Mouse (Mus musculus) adrenal gland, postnatal 36 days (tissue): ENCODE results near the gene Olfr609. TPM values are rescaled to one million over a fixed set of nuclear protein-coding genes. Genes with fewer than 3 reads are reported as not detected.
"Not testable (repeated sequence)": the region's sequence is repeated elsewhere in the genome, so short reads cannot be mapped to it uniquely, and the experiment has no call there.

Experiments
- DNase-seq, 2 experiments: peaks; one replicate each; pipeline ENCODE4 v3.0.0; 2021; ENCODE audit warnings: mixed read lengths in 1 of 2
- long read RNA-seq, 2 experiments: library from polyadenylated mRNA; stranded (forward); transcript quantifications; one replicate each; pipeline ENCODE4 v2.0.0; 2021; ENCODE audit warnings: borderline sequencing depth in 2 of 2
- total RNA-seq, 2 experiments: library from RNA; stranded (reverse); gene quantifications; 2 replicates each; pipeline ENCODE4 v1.2.3; 2021

Olfr609 gene
- total RNA-seq, result not detected
- long read RNA-seq, experiment 1, result 0 reads
- long read RNA-seq, experiment 2, result 0 reads

DNA sequence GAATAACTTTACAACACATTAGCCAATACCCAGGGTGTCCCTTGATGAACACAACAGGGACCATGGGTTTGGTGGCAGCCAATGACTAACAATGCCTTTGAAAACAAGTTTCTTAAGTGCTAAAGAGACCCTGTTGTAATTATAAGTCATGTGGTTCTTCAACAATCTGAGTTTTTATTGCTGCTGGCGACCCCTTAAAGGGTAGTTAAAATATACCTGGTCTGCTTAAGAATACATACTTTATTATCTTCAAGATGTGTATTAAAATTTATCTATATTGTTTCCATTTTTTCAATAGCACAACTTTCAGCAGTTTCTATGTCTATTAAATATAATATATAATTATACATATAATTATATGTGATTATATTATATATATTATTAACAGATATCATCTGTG is at the start of gene Olfr609:
Olfr609 (minus strand) TSS at position 101 of the 400 bp plus-strand sequence.
- DNase-seq, result no peak

DNA sequence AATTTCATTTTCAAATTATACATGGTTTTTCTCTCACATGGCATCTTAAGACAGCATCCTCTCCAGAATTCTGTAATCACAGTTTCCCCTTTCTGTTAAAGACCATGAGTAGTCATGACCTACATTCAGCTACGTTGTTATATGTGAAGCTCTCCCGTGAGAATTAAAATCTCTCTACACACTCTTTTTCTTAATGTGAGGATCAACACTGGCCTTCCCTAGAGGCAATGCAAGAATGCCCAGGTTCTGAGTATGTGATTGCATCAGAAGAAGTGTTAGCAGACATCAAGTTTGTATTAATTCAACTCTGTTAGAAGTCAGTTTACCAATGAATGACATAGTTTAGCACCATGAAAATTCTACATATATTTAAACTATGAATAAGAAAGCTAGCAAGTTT is 44.8 kb upstream of the Olfr609 start, which contains the start of gene Olfr612:
Olfr612 (minus strand) TSS at position 101 of the 400 bp plus-strand sequence.
- DNase-seq, result not testable (repeated sequence)

DNA sequence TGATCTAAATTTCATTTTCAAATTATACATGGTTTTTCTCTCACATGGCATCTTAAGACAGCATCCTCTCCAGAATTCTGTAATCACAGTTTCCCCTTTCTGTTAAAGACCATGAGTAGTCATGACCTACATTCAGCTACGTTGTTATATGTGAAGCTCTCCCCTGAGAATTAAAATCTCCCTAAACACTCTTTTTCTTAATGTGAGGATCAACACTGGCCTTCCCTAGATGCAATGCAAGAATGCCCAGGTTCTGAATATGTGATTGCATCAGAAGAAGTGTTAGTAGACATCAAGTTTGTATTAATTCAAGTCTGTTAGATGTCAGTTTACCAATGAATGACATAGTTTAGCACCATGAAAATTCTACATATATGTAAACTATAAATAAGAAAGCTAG is 22.9 kb upstream of the Olfr609 start, which contains the start of gene Olfr611:
Olfr611 (minus strand) TSS at position 101 of the 400 bp plus-strand sequence.
- DNase-seq, result not testable (repeated sequence)

DNA sequence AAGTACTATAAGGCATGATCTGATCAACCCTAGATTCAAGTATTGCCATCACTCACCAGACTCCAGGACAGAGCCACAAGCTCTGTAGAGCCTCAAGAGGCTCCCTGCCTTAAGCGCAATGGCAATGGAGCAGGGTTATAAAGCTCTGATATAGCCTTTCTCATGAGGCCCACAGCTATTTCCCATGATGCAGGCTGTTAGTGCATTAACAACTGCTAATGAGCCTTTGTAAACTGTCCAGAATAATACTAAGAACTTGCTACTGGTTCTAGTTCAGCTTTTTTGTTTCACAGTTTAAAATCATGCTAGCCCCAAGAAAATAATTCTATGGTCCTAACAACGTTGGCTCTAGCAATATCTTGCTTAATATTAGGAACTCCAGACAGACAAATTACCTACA is 14.2 kb upstream of the Olfr609 start, which contains the start of gene Olfr610:
Olfr610 (minus strand) TSS at position 101 of the 400 bp plus-strand sequence.
- DNase-seq, result no peak

DNA sequence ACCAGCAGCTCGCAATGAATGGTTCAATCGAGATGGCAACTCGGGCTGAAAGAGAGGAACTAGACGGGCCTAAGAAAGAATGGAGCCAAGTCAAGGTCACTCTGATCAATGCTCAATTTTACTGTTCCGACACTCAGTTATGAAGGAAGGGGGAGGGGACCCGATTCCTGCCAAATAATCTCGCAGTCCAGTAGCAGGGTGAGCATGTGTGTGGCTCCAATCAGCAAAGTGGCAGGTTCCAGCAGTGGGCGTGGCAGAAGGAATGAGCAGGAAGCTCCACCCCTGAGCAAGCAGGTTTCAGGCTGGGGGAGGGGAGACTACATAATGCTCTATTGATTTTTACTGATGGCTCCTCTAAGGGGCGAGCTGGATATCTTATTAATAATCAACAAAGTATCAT is 20.8 kb downstream of the Olfr609 start:
- not testable (repeated sequence) for DNase-seq

DNA sequence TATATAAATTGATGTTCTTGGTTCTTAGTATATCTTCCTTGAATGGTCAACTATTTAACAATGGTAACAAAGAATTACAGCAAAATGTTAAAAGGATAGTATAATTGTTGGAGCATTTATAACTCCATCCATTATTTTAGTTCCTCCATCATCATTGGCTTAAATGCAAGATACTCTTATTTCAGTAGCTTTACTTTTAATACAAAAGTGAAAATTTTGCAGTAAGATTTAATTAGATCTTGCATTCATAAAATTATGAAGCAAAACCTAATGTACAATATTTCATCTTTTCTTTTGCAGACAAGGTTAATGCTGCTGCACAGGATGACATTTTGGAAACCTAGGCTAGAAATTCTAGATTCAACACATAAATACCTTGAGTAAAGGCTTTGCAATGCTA is 28.3 kb downstream of the Olfr609 start, which contains the start of gene Olfr608:
Olfr608 (plus strand) TSS at position 301 of the 400 bp plus-strand sequence.
- DNase-seq, result no peak

DNA sequence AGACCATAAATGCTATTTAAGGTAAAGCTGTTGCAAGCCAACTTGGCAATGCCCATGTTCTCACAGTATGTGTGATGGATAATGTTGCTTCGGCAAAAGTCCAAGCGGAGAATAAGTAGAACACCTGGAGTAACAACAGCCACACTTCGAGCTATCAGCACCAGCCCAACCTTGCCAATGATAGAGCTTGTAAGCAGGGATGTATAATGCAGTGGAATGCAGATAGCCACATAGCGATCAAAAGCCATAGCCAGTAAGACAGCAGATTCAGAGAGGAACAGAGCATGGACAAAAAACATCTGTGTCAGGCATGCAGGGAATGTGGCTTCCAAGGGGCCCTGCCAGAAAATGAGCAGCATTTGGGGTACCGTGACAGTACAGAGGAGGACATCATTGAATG is 37.3 kb downstream of the Olfr609 start:
- no peak for DNase-seq

DNA sequence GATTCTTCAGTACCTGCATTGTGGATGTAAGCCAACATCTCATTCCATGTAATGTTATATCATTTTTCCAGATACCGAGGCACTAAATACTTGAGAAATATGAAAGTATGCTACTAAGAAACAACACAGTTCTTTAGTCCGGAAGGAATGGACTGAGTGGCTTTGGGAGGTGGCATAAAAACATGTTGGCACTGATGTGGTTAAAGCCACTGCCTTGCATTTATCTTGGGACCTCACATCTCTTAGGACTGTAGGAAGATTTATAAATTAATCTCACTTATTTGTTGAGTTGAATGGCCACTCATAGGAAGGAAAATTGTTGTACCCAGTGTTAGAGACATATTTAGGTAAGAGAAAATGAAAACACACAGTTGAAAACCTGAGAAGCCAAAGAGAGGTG is 49.1 kb downstream of the Olfr609 start, which contains the start of gene Olfr606:
Olfr606 (plus strand) TSS at position 301 of the 400 bp plus-strand sequence.
- DNase-seq, result no peak

DNA sequence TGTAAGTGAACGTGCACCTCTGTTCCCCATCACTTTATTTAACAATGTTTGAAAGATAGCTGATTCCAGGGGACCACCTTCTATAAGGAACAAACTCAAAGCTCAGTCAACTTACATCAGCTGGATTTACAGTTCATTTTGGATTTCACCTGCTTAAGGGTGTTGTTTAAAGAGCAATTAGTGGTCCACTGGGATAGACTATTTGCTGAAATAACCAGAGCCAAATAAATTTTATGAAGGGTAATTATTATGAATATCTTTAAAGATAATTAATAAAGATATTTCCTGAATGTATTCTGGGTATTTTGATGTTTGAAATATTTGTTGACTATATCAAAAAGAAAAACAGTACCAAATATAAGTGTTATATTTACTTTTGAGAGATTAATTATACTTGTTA is 52.5 kb downstream of the Olfr609 start, which contains the start of gene Olfr605:
Olfr605 (minus strand) TSS at position 101 of the 400 bp plus-strand sequence.
- no peak for DNase-seq

Other genes with a start within 250 kb of the Olfr609 start
- gene Usp17ld, start 245.6 kb downstream of the Olfr609 start, total RNA-seq, result not detected
- gene Olfr596, start 192.4 kb downstream of the Olfr609 start, total RNA-seq, result not detected
- not detected for gene Olfr597, start 181.7 kb downstream of the Olfr609 start, total RNA-seq
- not detected for gene Olfr598, start 174.5 kb downstream of the Olfr609 start, total RNA-seq
- not detected for gene Olfr599, start 162.1 kb downstream of the Olfr609 start, total RNA-seq
- not detected for gene Olfr600, start 148.4 kb downstream of the Olfr609 start, total RNA-seq
- gene Olfr601, start 135.4 kb downstream of the Olfr609 start, total RNA-seq, result not detected
- not detected for gene Olfr603, start 111.9 kb downstream of the Olfr609 start, total RNA-seq
- gene Usp17lc, start 83.0 kb downstream of the Olfr609 start, total RNA-seq, result not detected
- not detected for gene Olfr605, start 52.6 kb downstream of the Olfr609 start, total RNA-seq
- not detected for gene Olfr606, start 49.0 kb downstream of the Olfr609 start, total RNA-seq
- gene Olfr607, start 33.9 kb downstream of the Olfr609 start, total RNA-seq, result not detected
- gene Olfr608, start 28.2 kb downstream of the Olfr609 start, total RNA-seq, result not detected
- gene Olfr610, start 14.1 kb upstream of the Olfr609 start, total RNA-seq, result not detected
- gene Olfr611, start 22.8 kb upstream of the Olfr609 start, total RNA-seq, result not detected
- not detected for gene Olfr612, start 44.7 kb upstream of the Olfr609 start, total RNA-seq
- not detected for gene Olfr613, start 50.0 kb upstream of the Olfr609 start, total RNA-seq
- not detected for gene Olfr615, start 58.0 kb upstream of the Olfr609 start, total RNA-seq
- not detected for gene Olfr616, start 71.1 kb upstream of the Olfr609 start, total RNA-seq
- not detected for gene Olfr617, start 75.0 kb upstream of the Olfr609 start, total RNA-seq
- gene Olfr618, start 92.0 kb upstream of the Olfr609 start, total RNA-seq, result not detected
- gene Olfr619, start 102.5 kb upstream of the Olfr609 start, total RNA-seq, result not detected
- not detected for gene Olfr620, start 114.5 kb upstream of the Olfr609 start, total RNA-seq
- gene Olfr622, start 144.6 kb upstream of the Olfr609 start, total RNA-seq, result not detected
- not detected for gene Olfr623, start 165.6 kb upstream of the Olfr609 start, total RNA-seq
- gene Olfr624, start 173.1 kb upstream of the Olfr609 start, total RNA-seq, result not detected
- gene Olfr625-ps1, start 184.7 kb upstream of the Olfr609 start, total RNA-seq, result not detected
- not detected for gene Olfr243, start 216.6 kb upstream of the Olfr609 start, total RNA-seq
- not detected for gene Olfr628, start 232.3 kb upstream of the Olfr609 start, total RNA-seq
- not detected for gene Olfr629, start 246.9 kb upstream of the Olfr609 start, total RNA-seq